Mouse (Mus musculus) mature B cell (primary cell): ENCODE data around the gene Sgip1.

Source experiments
- in situ Hi-C: fragments of 300-500 bp; cut with MboI; formaldehyde crosslinking; loops from 2 replicates; pipeline ENCODE4 v1.14.3; 2019

The Sgip1 gene

DNA sequence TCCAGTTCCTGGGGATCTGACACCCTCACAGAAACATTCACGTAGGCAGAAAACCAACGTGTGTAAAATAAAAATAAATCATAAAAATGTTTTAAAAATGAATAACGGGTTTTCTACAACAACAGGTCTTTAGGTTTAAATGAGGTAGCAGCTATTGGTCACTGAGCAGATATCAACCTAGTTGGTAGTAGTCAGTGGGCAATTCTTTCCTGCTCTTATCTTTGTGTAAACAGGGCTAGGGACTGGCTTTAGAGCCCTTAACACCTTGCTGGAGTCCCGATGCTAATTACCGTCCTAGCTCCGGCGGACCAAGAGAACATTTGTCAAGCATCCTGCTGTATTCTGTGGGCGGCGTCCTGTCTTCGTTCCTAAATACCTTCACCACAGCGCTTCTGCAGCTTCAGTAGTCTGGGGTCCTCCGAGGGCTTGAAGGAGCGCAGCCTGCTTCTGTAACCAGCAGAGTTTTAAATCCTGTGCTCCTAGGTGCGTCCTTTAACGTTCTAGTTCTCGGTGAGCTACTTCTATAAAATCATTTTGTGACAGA is 236.8 kb downstream of the Sgip1 start:
- in situ Hi-C loops = loop anchor here (25.0 kb wide), 1 partner anchor 491 kb away; no protein-coding TSS in a partner anchor

DNA sequence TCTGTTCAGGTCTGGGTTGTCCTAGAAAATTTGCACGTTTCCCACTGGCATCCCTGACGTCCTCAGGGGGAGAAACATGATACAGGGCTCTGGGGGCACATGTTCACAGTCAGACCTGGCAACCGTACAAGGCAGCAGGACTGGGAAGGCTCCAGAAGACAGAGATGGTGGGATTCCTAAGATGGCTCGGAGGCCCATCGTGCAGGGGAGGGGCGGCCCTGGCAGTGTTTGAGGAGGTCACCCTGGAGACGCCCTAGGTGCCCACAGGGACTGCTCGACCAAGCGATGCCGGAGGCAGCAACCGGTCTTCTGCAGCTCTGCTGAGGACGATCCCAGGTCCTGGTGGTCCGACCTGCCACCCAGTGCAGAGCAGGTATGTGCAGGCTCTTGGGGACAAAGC is 237.3 kb downstream of the Sgip1 start, which contains the start of gene Tctex1d1:
Tctex1d1 (plus strand) TSS at position 167 of the 400 bp plus-strand sequence.
- in situ Hi-C loops = loop anchor here (25.0 kb wide), 1 partner anchor 491 kb away; no protein-coding TSS in a partner anchor

DNA sequence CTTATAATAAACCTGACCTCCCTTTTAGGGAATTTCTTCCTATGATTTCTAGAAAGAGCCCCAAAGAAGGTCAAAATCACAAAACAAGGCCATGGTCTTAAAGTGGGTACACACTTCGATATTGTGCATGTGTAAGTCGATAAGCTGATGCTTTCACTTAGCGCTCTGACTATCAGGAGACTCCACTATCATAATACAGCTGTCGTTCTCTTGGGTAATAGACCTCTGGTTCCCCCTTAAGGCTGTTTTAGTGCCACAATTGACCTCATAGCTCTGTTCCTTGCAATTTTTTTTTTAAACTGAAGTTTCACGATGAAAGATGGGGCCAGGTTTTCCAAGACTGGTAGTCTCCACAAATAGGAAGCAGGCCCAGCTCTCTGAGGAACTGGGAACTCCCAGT is 238.3 kb downstream of the Sgip1 start:
- in situ Hi-C loops = loop anchor here (25.0 kb wide), 1 partner anchor 492 kb away; no protein-coding TSS in a partner anchor

GRCm38 (mm10) chr4:102981709-102982108 is 240.6 kb downstream of the Sgip1 start:
- in situ Hi-C loops = loop anchor here (10.0 to 25.0 kb wide), 2 partner anchors 163 to 494 kb away; no protein-coding TSS in a partner anchor

DNA sequence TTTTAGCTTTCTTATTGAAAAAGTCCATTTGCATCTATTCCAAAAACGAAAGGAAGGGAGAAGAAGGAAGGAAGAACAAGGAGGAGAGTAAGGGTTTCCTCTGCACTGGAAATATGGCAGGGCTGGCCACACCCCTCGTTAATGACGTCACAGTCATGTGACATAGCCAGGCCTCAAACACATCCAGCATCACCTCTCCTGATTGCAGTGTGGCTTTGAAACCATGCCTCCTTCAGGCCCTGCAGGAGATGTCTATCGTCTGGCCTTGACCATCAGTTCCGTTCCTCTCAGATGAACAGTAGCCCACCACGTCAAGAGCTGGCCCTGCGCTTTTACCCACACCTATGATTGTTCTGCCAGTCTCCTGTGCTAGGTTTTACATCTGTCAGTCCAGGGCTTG is 245.1 kb downstream of the Sgip1 start:
- in situ Hi-C loops = loop anchor here (10.0 to 25.0 kb wide), 2 partner anchors 159 to 499 kb away; no protein-coding TSS in a partner anchor

DNA sequence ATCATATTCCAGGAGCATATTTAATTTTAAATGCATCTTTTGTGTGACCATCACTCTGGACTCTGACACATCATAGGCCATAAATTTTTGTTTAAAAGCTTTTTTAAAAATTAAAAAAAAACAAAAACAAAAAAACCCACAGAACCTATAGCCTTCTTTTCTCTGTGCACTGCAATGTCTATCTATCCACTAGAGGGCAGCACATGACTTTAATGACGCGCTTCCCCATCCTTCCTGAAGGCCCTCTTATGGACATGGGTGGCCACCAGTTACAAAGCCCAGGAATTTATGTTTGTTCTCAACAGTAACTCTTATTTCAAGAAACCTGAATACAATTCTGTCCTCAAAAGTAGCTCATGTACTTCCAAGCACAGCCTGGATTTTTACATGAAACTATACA is 245.8 kb downstream of the Sgip1 start:
- in situ Hi-C loops = loop anchor here (10.0 to 25.0 kb wide), 2 partner anchors 158 to 500 kb away; no protein-coding TSS in a partner anchor

- in situ Hi-C loops = loop anchor here (10.0 to 25.0 kb wide), 2 partner anchors 157 to 500 kb away; no protein-coding TSS in a partner anchor
Measured at GRCm38 (mm10) chr4:102987325-102987724, 246.2 kb downstream of the Sgip1 start.

GRCm38 (mm10) chr4:102987756-102988155 is 246.7 kb downstream of the Sgip1 start:
- in situ Hi-C loops = loop anchor here (10.0 to 25.0 kb wide), 2 partner anchors 157 to 500 kb away; no protein-coding TSS in a partner anchor

GRCm38 (mm10) chr4:102988526-102988925 is 247.4 kb downstream of the Sgip1 start:
- in situ Hi-C loops = loop anchor here (10.0 to 25.0 kb wide), 2 partner anchors 156 to 501 kb away; no protein-coding TSS in a partner anchor

- in situ Hi-C loops = loop anchor here (10.0 to 25.0 kb wide), 2 partner anchors 155 to 502 kb away; no protein-coding TSS in a partner anchor
Measured at GRCm38 (mm10) chr4:102989391-102989790, 248.3 kb downstream of the Sgip1 start.

- in situ Hi-C loops = loop anchor here (25.0 kb wide), 1 partner anchor 503 kb away; no protein-coding TSS in a partner anchor
Measured at GRCm38 (mm10) chr4:102990016-102990415, 248.9 kb downstream of the Sgip1 start.

- in situ Hi-C loops = loop anchor here (25.0 kb wide), 1 partner anchor 503 kb away; no protein-coding TSS in a partner anchor
Measured at GRCm38 (mm10) chr4:102990595-102991340, 249.7 kb downstream of the Sgip1 start.

DNA sequence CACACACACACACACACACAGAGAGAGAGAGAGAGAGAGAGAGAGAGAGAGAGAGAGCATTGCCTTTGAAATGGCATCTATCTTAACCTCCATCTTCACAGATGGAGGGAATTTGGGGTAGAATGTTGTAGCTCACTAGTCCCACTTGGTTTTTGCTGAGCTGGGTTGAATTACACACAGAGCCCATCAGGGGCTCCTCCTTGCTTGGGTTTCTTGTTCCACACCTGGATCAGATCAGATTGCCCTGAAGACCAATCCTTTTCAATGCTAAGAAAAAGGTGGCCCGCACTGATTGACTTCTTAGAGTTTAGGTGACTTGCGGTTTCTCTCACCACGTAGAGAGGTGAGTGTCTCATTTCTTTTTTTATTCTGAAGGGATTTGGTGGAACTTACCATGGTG is 250.6 kb downstream of the Sgip1 start:
- in situ Hi-C loops = loop anchor here (25.0 kb wide), 1 partner anchor 504 kb away; no protein-coding TSS in a partner anchor

DNA sequence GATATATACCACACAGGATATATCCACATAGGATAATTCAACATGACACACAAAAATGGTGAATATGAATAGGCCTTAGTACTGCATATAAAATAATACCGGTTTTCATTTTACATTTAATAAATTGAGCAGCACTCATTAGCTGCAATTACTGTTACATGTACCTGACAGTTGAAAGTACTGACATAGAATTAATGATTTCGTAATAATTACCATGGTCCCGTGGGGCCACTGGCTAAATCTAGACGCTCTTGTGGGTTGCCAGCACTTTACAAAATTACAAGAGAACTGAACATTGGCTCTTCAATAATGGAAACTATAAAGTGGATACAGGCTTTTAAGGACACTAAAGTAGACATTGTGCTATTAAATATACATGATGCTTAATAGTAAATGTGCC is 263.6 kb downstream of the Sgip1 start:
- in situ Hi-C loops = no loop called here

- in situ Hi-C loops = no loop called here
Measured at GRCm38 (mm10) chr4:103005190-103005945, 264.3 kb downstream of the Sgip1 start.

DNA sequence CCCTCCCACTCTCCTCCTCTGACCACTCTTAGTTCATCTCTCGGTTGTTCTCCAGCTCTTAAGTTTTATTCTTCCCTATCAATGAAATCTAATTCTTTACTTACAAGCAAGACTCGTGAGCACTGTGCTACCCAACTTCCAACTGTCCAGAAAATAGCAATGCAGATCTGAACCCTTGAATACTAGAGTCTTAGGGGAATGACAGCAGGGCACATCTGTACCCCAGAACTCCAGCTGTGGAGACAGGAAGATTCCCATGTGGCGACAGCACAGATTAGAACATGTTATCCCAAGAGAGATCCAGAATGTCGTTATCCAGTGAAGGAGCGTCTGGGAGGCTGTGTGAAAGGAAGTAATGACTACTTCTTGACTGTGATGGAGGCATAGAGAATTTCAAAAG is 265.2 kb downstream of the Sgip1 start:
- in situ Hi-C loops = no loop called here

GRCm38 (mm10) chr4:103006943-103007418 is 265.9 kb downstream of the Sgip1 start:
- in situ Hi-C loops = no loop called here

GRCm38 (mm10) chr4:103010734-103011133 is 269.6 kb downstream of the Sgip1 start:
- in situ Hi-C loops = no loop called here

- in situ Hi-C loops = no loop called here
Measured at GRCm38 (mm10) chr4:103011823-103012222, 270.7 kb downstream of the Sgip1 start.

DNA sequence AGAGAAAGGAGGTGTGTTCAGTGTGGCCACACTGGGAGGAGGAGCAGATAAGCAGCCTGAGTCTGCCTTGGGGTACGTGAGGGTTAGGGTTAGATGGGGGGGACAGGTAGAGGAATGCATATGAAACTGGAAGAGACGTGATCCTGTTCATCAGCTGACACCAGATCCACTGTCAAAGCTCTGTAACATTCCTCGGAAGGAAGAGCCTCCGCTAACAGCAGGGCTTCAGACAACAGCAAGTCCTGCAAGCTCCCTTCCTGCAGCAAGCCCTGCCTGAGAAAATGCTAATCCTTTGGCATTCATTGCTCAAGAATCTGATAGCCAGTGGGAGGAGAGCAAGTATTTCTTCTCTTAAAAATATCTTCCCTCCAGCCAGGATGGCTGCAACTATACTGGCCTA is 272.4 kb downstream of the Sgip1 start:
- in situ Hi-C loops = no loop called here
